Mouse (Mus musculus): ENCODE results near the gene Ttc5. TPM values are rescaled to one million over a fixed set of nuclear protein-coding genes. Genes with fewer than 3 reads are reported as not detected.

Gene Ttc5
- polyA plus RNA-seq (2014; fragmentation: Nextera tagmentation; extraction: Ambion mirVana) = 105 and 106 TPM in 2 replicates

GRCm38 (mm10) chr14:50785251-50785637 is at the start of gene Ttc5:
Gene Ttc5, minus strand, starts transcription at chr14:50785519.
- Histone ChIP-seq H3K27ac (ENCODE audit: low read depth, low read length) (no peak within 1 kb of the TSS), H3K9me3 (ENCODE audit: control insufficient read depth, low read length) (no peaks in the 10 kb centered on the region), H3K4me1 (replicated peaks; ENCODE audit: control insufficient read depth, insufficient read depth, low read length) (no peaks in the 10 kb centered on the region), H3K36me3 (ENCODE audit: control insufficient read depth, insufficient read depth, low read length) (peaks cover 3% of the 10 kb centered on the region; the same call in 1 of the 2 replicates), H3K9ac (ENCODE audit: low read depth, low read length) (peak within 1 kb of the TSS; percentile 82), H3K27me3 (ENCODE audit: control insufficient read depth, insufficient read depth, low read length) (no peaks in the 10 kb centered on the region), H3K4me3 (ENCODE audit: low read depth, low read length) (peak within 1 kb of the TSS; percentile 77), H3K4me2 (replicated peaks; ENCODE audit: low read depth, low read length) (peak within 1 kb of the TSS; percentile 37)
- 0% methylated on average over 21 of the region's 21 CpGs for WGBS
- DNase-seq (ENCODE audit: low spot score) = peak; percentile 97
- ATAC-seq (ENCODE audit: low FRiP score) = peak; percentile 94

GRCm38 (mm10) chr14:50834435-50834834 is 49.1 kb upstream of the Ttc5 start:
- no peaks in the 10 kb centered on the region for H3K36me3 ChIP-seq (ENCODE audit: control insufficient read depth, insufficient read depth, low read length)

DNA sequence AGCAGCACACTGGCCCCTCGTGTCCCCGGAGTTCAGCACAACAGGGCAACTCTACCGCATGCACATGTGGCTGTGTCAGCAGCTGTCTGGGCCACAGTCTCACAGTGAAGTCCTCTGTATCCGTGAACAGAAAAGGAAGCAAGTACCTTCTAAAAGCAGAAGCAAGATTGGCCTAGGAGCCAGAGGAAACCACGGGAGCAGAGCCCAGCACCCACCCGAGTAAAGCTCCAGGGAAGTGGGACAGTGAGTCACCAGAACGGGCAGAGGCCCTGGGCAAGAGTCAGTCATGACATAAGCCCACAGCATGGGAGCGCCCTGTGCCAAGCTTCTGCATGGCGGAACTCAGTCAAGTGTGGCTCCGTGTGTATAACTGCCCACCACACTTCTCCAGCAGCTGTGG is 48.6 kb upstream of the Ttc5 start:
- H3K4me2 ChIP-seq (replicated peaks; ENCODE audit: low read depth, low read length) = no peak overlapping the region
- WGBS = 86% methylated on average over 10 of the region's 10 CpGs
- no peaks in the 10 kb centered on the region for H3K36me3 ChIP-seq (ENCODE audit: control insufficient read depth, insufficient read depth, low read length)
- no peaks in the 10 kb centered on the region for H3K27me3 ChIP-seq (ENCODE audit: control insufficient read depth, insufficient read depth, low read length)
- no peak overlapping the region for H3K4me3 ChIP-seq (ENCODE audit: low read depth, low read length)
- ATAC-seq (ENCODE audit: low FRiP score) (no peak), DNase-seq (ENCODE audit: low spot score) (no peak)
- no peaks in the 10 kb centered on the region for H3K9me3 ChIP-seq (ENCODE audit: control insufficient read depth, low read length)
- H3K4me1 ChIP-seq (replicated peaks; ENCODE audit: control insufficient read depth, insufficient read depth, low read length) = no peaks in the 10 kb centered on the region
- H3K9ac ChIP-seq (ENCODE audit: low read depth, low read length) = no peak overlapping the region
- H3K27ac ChIP-seq (ENCODE audit: low read depth, low read length) = no peak overlapping the region

More at GRCm38 (mm10) chr14:50834435-50834834, 49.1 kb upstream of the Ttc5 start:
- H3K9me3 ChIP-seq (ENCODE audit: control insufficient read depth, low read length) = no peaks in the 10 kb centered on the region
- WGBS = 59% methylated on average over 2 of the region's 2 CpGs
- no peaks in the 10 kb centered on the region for H3K4me1 ChIP-seq (replicated peaks; ENCODE audit: control insufficient read depth, insufficient read depth, low read length)
- ATAC-seq (ENCODE audit: low FRiP score) (no peak), DNase-seq (ENCODE audit: low spot score) (no peak)
- H3K9ac ChIP-seq (ENCODE audit: low read depth, low read length) = no peak overlapping the region
- H3K27me3 ChIP-seq (ENCODE audit: control insufficient read depth, insufficient read depth, low read length) = no peaks in the 10 kb centered on the region
- no peak overlapping the region for H3K4me2 ChIP-seq (replicated peaks; ENCODE audit: low read depth, low read length)
- no peak overlapping the region for H3K4me3 ChIP-seq (ENCODE audit: low read depth, low read length)
- H3K27ac ChIP-seq (ENCODE audit: low read depth, low read length) = no peak overlapping the region

- Histone ChIP-seq H3K4me2 (replicated peaks; ENCODE audit: low read depth, low read length) (no peak overlapping the region), H3K4me3 (ENCODE audit: low read depth, low read length) (no peak overlapping the region)
Observed at GRCm38 (mm10) chr14:50829878-50830277, 44.6 kb upstream of the Ttc5 start.

GRCm38 (mm10) chr14:50826579-50826978 is 41.3 kb upstream of the Ttc5 start:
- H3K36me3 ChIP-seq (ENCODE audit: control insufficient read depth, insufficient read depth, low read length) = no peaks in the 10 kb centered on the region
- no peaks in the 10 kb centered on the region for H3K27me3 ChIP-seq (ENCODE audit: control insufficient read depth, insufficient read depth, low read length)
- no peak overlapping the region for H3K27ac ChIP-seq (ENCODE audit: low read depth, low read length)
- DNase-seq (ENCODE audit: low spot score) (no peak), ATAC-seq (ENCODE audit: low FRiP score) (no peak)
- H3K4me2 ChIP-seq (replicated peaks; ENCODE audit: low read depth, low read length) = no peak overlapping the region
- no peak overlapping the region for H3K4me3 ChIP-seq (ENCODE audit: low read depth, low read length)
- no peaks in the 10 kb centered on the region for H3K4me1 ChIP-seq (replicated peaks; ENCODE audit: control insufficient read depth, insufficient read depth, low read length)
- WGBS = 91% methylated on average over 4 of the region's 4 CpGs
- no peaks in the 10 kb centered on the region for H3K9me3 ChIP-seq (ENCODE audit: control insufficient read depth, low read length)
- H3K9ac ChIP-seq (ENCODE audit: low read depth, low read length) = no peak overlapping the region

More at GRCm38 (mm10) chr14:50829878-50830277, 44.6 kb upstream of the Ttc5 start:
- Histone ChIP-seq H3K9ac (ENCODE audit: low read depth, low read length) (no peak overlapping the region), H3K9me3 (ENCODE audit: control insufficient read depth, low read length) (no peaks in the 10 kb centered on the region), H3K27me3 (ENCODE audit: control insufficient read depth, insufficient read depth, low read length) (no peaks in the 10 kb centered on the region), H3K27ac (ENCODE audit: low read depth, low read length) (no peak overlapping the region), H3K4me1 (replicated peaks; ENCODE audit: control insufficient read depth, insufficient read depth, low read length) (no peaks in the 10 kb centered on the region), H3K36me3 (ENCODE audit: control insufficient read depth, insufficient read depth, low read length) (no peaks in the 10 kb centered on the region)
- no peak for DNase-seq (ENCODE audit: low spot score)
- WGBS = 84% methylated on average over 3 of the region's 3 CpGs
- ATAC-seq (ENCODE audit: low FRiP score) = no peak

GRCm38 (mm10) chr14:50824219-50824618 is 38.9 kb upstream of the Ttc5 start:
- 88% methylated on average over 9 of the region's 9 CpGs for WGBS
- no peak for ATAC-seq (ENCODE audit: low FRiP score)

GRCm38 (mm10) chr14:50823240-50823639 is 37.9 kb upstream of the Ttc5 start:
- Histone ChIP-seq H3K36me3 (ENCODE audit: control insufficient read depth, insufficient read depth, low read length) (peaks cover 5% of the 10 kb centered on the region; the same call in 1 of the 2 replicates), H3K27me3 (ENCODE audit: control insufficient read depth, insufficient read depth, low read length) (no peaks in the 10 kb centered on the region), H3K9ac (ENCODE audit: low read depth, low read length) (no peak overlapping the region), H3K9me3 (ENCODE audit: control insufficient read depth, low read length) (no peaks in the 10 kb centered on the region), H3K4me2 (replicated peaks; ENCODE audit: low read depth, low read length) (no peak overlapping the region), H3K4me1 (replicated peaks; ENCODE audit: control insufficient read depth, insufficient read depth, low read length) (no peaks in the 10 kb centered on the region), H3K4me3 (ENCODE audit: low read depth, low read length) (no peak overlapping the region), H3K27ac (ENCODE audit: low read depth, low read length) (no peak overlapping the region)
- DNase-seq (ENCODE audit: low spot score) (no peak), ATAC-seq (ENCODE audit: low FRiP score) (no peak)
- 73% methylated on average over 2 of the region's 2 CpGs for WGBS

More at GRCm38 (mm10) chr14:50824219-50824618, 38.9 kb upstream of the Ttc5 start:
- Histone ChIP-seq H3K27ac (ENCODE audit: low read depth, low read length) (no peak overlapping the region), H3K36me3 (ENCODE audit: control insufficient read depth, insufficient read depth, low read length) (peaks cover 5% of the 10 kb centered on the region; the same call in 1 of the 2 replicates), H3K4me3 (ENCODE audit: low read depth, low read length) (no peak overlapping the region), H3K4me2 (replicated peaks; ENCODE audit: low read depth, low read length) (no peak overlapping the region), H3K9ac (ENCODE audit: low read depth, low read length) (no peak overlapping the region), H3K27me3 (ENCODE audit: control insufficient read depth, insufficient read depth, low read length) (no peaks in the 10 kb centered on the region), H3K9me3 (ENCODE audit: control insufficient read depth, low read length) (no peaks in the 10 kb centered on the region), H3K4me1 (replicated peaks; ENCODE audit: control insufficient read depth, insufficient read depth, low read length) (no peaks in the 10 kb centered on the region)
- DNase-seq (ENCODE audit: low spot score) = no peak

GRCm38 (mm10) chr14:50813060-50813459 is 27.7 kb upstream of the Ttc5 start:
- Histone ChIP-seq H3K4me3 (ENCODE audit: low read depth, low read length) (no peak overlapping the region), H3K27ac (ENCODE audit: low read depth, low read length) (no peak overlapping the region), H3K4me1 (replicated peaks; ENCODE audit: control insufficient read depth, insufficient read depth, low read length) (no peaks in the 10 kb centered on the region), H3K27me3 (ENCODE audit: control insufficient read depth, insufficient read depth, low read length) (no peaks in the 10 kb centered on the region), H3K9me3 (ENCODE audit: control insufficient read depth, low read length) (no peaks in the 10 kb centered on the region), H3K4me2 (replicated peaks; ENCODE audit: low read depth, low read length) (no peak overlapping the region), H3K36me3 (ENCODE audit: control insufficient read depth, insufficient read depth, low read length) (peaks cover 4% of the 10 kb centered on the region; the same call in 1 of the 2 replicates), H3K9ac (ENCODE audit: low read depth, low read length) (no peak overlapping the region)
- ATAC-seq (ENCODE audit: low FRiP score) (no peak), DNase-seq (ENCODE audit: low spot score) (no peak)
- 93% methylated on average over 2 of the region's 2 CpGs for WGBS

- no peaks in the 10 kb centered on the region for H3K36me3 ChIP-seq (ENCODE audit: control insufficient read depth, insufficient read depth, low read length)
- H3K4me2 ChIP-seq (replicated peaks; ENCODE audit: low read depth, low read length) = peak within 1 kb of the TSS; percentile 47
- H3K4me1 ChIP-seq (replicated peaks; ENCODE audit: control insufficient read depth, insufficient read depth, low read length) = no peaks in the 10 kb centered on the region
- DNase-seq (ENCODE audit: low spot score) (peak; percentile 96), ATAC-seq (ENCODE audit: low FRiP score) (peak; percentile 97)
- H3K9ac ChIP-seq (ENCODE audit: low read depth, low read length) = peak within 1 kb of the TSS; percentile 70
- H3K4me3 ChIP-seq (ENCODE audit: low read depth, low read length) = peak within 1 kb of the TSS; percentile 45
- H3K27ac ChIP-seq (ENCODE audit: low read depth, low read length) = peak within 1 kb of the TSS; percentile 80
- no peaks in the 10 kb centered on the region for H3K27me3 ChIP-seq (ENCODE audit: control insufficient read depth, insufficient read depth, low read length)
- WGBS = under 1% methylated on average over 42 of the region's 42 CpGs
- H3K9me3 ChIP-seq (ENCODE audit: control insufficient read depth, low read length) = no peaks in the 10 kb centered on the region
Observed at GRCm38 (mm10) chr14:50807487-50808072, 22.3 kb upstream of the Ttc5 start, which contains the start of the genes Ccnb1ip1 and Parp2. Gene Ccnb1ip1, minus strand, starts transcription at chr14:50807732. Gene Parp2, plus strand, starts transcription at chr14:50807841.

Data from hindbrain, embryonic 11.5 days (tissue).